Mouse (Mus musculus) gastrocnemius, adult 8-10 months (tissue): ENCODE measurements around the gene Cfap46. TPM values are rescaled to one million over a fixed set of nuclear protein-coding genes. Genes with fewer than 3 reads are reported as not detected.

ENCODE experiments used
- DNase-seq, 2 experiments: peaks; one replicate each; pipeline ENCODE4 v3.0.0; 2022; ENCODE audit warnings: low spot score in 2 of 2
- total RNA-seq, 4 experiments: library from RNA; stranded (reverse); gene quantifications; 2 replicates each; pipeline ENCODE4 v1.2.4; 2022

Gene Cfap46
- under 1 TPM in 1 of 4 experiments, not detected in 3; 0.10 TPM for total RNA-seq

DNA sequence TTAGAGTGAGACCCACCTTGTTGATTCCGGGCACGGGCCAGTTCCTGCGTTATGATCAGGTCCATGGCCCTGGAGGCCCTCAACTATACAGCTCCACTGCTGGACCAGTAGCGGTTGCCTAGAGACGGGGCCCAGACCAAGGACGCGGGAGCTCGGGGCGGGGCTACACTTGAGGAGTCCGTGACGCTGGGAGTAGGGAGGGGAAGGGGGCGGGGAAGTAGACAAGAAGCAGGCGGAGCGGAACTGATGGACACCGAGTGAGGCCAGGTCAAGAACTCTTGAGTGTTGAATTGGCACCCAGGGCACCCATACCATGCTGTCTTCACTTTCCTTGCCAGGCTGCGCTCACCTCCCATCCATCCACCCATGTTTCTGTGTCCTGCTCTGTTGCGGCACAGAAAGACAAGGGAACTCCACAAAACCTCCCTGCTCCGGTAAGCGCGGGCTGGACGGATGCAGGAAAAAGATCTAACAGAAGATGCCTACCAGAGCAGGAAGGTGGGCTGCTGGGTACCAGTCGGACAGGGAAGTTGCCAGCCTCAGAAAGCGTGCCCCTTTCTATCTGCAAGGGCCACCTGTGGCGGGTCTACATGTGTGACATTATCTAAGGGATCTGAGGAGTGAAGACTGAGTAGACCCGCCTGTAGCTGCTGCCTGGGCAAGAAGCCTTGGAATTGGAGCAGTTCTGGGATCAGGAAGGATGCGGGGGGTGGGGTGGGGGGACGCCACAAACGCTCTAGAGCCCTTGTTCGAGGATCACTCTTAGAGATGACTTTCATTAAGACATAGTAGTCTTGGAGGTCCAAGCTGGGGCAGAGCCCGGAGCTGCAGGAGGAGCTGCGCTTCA is at the start of gene Cfap46:
Cfap46 (minus strand) TSS at position 112 of the 847 bp plus-strand sequence.
- DNase-seq, result peak; percentile 72 to 74

DNA sequence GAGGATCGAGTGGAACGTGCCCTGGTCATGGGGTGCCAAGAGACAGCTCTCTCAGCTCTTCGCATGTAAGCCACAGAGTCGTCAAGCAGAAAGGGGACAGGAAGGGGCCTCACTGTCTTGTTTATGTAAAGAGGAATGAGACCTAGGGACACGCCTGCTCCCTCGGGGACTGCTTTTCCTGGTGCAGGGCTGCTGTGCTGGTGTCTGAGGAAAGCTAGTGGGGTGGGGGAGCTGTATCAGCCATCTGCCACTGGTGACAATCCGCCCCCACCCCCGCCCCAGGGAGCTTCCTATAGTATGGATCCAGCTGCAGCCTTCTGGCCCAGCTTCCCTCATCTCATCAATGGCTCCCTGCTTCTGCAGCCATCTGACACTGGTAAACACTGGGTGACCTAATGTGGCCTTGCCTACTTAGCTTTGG is 47.7 kb upstream of the Cfap46 start:
- no peak for DNase-seq

GRCm38 (mm10) chr7:139727072-139727471 is 43.5 kb upstream of the Cfap46 start:
- DNase-seq, result no peak

DNA sequence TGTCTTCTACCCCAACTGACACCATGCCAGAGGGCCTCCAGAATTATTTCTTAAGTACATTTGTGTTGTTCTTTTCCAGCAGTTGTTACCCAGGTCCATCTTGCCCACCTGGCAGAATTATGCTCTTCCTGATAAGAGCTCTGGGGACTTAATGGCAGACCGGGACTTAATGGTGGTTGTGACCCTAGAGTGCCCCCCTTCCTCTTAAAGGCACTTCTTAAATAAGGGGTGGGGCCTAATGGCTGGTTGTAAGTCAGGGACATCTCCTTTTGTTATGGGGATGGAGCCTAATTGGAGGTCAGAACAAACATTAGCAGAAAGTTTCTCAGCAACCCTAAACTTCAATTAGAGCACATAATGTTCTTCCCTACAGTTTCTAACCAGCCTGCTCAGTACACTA is 42.0 kb upstream of the Cfap46 start:
- no peak for DNase-seq

DNA sequence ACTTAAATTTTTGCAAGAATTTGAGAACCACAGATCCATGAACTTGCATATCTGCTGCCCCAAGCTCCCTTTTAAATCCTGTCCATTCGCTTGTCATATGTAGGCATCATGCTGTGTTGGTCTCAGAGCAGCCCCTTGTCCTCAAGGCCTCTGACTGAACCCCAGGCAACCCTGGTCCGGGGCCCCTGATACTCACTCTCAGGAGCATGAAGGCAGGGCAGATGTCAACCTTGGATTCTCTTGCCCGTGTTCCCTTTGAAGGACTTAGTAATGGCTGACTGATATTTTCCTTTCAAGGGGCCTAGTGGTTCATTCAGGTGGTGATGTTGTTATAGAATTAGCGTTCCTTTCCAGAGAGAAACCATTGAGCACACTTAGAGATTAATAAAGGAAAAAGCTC is 40.4 kb upstream of the Cfap46 start:
- no peak for DNase-seq

- no peak for DNase-seq
Measured at GRCm38 (mm10) chr7:139721196-139721595, 37.6 kb upstream of the Cfap46 start.

GRCm38 (mm10) chr7:139717781-139718180 is 34.2 kb upstream of the Cfap46 start:
- DNase-seq, result no peak

GRCm38 (mm10) chr7:139711821-139712220 is 28.2 kb upstream of the Cfap46 start:
- DNase-seq, result no peak

GRCm38 (mm10) chr7:139706411-139707120 is 22.9 kb upstream of the Cfap46 start:
- no peak for DNase-seq

DNA sequence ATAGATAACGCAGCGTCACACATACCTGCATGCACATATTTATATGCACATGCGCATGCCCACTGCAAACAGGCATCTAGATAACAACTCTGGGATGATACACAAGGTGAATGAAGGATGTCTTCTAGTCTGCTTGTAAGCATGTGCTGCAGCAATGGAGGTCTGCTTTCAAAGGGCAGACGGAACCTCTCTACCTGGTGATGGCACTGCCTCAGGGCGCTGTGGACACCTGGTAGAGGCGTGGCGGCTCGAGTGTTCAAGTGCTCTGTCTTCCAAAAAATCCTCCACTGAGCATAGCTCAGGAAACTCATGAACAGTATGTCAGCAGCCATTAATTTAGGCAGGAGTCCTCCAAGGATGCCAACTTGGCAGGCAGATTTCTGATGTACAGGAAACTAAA is 22.2 kb upstream of the Cfap46 start:
- no peak for DNase-seq

GRCm38 (mm10) chr7:139705081-139705480 is 21.5 kb upstream of the Cfap46 start:
- no peak for DNase-seq

DNA sequence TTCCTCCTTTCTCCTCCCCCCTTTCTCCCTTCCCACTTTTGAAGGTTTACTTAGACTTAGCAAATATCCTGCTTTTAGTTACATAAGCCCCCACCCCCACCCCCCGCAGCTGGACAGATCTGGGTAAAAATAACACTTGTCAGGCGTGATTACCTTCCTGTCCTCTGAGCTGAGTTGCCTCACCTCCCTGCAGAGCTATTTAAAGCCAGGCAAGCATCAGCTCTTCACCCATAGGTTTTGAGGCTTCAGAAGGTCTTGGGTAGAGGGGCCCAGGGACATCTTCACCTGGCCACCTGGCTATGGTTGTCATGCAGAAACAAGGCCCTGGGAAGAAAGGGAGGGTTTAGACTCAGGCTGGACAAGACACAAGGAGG is 20.2 kb upstream of the Cfap46 start:
- no peak for DNase-seq

GRCm38 (mm10) chr7:139703146-139703825 is 19.7 kb upstream of the Cfap46 start:
- DNase-seq, result peak; percentile 30 to 43

DNA sequence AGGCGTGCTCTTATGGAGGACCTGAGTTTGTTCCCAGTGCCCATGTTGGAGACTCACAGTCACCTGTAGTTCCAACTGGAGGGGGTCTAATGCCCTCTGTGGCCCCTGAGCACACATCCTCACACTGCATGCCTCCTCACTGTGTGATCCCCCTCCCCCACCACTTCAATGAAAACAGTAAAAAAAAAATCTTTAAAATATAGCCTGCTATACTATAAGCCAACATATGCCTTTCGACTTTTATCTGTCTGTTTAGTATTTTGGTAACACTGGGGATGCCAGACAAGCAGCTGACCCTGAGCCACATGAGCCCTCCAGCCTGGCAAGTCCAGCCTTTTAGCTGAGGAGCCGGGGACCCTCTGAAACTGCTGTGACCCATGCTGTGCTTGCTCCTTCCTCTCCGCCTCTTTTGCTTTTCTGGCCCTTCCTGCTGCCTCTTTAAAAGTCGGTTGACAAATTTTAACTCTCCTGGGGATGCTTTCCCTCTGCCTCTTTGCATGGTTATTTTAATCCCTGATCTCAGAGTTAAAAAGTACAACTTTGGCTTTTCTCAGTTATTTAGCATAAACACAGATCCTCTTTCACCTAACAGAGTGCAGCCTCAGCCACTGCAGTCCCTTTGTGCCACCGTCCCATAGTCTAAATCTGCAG is 18.2 kb upstream of the Cfap46 start:
- DNase-seq, result no peak

- DNase-seq, result no peak
Measured at GRCm38 (mm10) chr7:139692641-139693294, 9.2 kb upstream of the Cfap46 start.

DNA sequence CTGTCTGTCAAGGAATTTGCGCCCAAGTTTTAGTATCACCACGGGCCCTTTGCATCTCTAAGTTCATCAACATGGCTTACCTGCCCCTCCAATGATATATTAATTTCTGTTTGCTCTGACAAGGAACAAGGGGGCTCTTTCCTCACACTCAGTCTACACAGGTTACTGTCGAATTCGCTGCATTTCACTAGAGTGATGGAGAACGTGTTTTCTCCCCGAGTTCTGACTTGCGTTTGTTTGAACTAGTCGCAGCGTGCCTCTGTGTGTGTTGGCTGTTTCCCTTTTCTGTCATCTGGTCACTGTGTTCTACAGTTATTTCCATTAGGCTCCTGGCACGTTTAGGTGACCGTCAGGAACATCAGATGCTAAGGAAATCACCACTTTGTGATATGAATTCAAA is 8.6 kb upstream of the Cfap46 start:
- no peak for DNase-seq

GRCm38 (mm10) chr7:139685336-139685735 is 1.7 kb upstream of the Cfap46 start:
- DNase-seq, result no peak

DNA sequence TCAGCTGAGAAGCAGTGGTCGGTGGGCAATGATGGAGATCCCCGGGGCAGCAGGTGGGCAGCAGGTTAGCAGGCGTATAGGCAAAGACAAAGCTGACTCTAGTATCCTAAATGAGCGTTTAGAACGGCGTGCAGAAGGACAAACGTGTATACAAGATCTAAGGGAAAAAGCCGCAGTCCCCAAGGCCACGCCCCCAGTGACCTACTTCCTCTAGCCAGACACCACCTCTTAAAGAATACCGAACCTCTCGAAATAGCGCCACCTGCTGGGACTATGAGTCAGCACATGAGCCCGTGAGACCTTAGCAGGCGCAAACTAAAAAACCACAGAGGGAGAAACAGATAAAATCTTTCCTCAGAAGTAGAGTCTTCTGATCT is 924 bp upstream of the Cfap46 start:
- peak; percentile 83 to 86 for DNase-seq

GRCm38 (mm10) chr7:139681921-139682598 is 1.6 kb downstream of the Cfap46 start:
- DNase-seq, result no peak

DNA sequence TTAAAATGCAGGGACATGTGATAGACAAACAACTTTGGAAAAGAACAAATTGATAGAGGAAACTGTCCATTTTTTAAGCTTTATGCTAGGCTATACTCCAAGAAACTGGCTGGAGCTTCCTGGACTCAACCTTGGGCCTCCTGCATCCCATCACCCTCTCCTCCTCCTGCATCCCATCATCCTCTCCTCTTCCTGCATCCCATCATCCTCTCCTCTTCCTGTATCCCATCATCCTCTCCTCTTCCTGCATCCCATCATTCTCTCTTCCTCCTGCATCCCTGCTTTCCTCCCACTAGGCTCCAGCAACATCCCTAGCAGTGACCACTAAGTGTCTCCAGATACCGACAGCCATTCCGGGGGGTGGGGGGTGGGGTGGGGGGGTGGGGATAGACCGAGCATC is 7.2 kb downstream of the Cfap46 start:
- no peak for DNase-seq

DNA sequence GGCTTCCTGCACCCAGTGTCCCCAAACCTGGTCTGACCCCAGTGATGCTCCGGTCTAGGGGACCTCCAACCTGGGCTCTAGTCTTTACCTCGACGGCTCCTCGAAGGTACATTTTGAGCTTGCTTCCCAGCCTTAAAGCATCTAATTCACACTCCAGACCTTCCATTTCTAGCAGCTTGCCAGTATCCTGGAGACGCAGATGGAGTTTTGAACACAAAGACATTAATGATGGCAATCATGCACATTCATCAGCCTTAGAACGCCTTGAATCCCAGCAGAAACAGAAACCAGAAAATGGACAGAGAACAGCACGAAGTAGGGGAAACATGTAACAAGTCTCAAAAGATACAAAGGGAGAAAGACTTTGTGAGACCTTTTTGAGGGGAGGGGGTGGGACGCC is 16.7 kb downstream of the Cfap46 start:
- no peak for DNase-seq
